Mouse (Mus musculus) 416B (cell line): ENCODE results near the gene St3gal5.

ENCODE experiments used
- DNase-seq: peaks from one replicate; pipeline ENCODE4 v3.0.0; 2011; ENCODE audit warnings: low read depth

Gene St3gal5

DNA sequence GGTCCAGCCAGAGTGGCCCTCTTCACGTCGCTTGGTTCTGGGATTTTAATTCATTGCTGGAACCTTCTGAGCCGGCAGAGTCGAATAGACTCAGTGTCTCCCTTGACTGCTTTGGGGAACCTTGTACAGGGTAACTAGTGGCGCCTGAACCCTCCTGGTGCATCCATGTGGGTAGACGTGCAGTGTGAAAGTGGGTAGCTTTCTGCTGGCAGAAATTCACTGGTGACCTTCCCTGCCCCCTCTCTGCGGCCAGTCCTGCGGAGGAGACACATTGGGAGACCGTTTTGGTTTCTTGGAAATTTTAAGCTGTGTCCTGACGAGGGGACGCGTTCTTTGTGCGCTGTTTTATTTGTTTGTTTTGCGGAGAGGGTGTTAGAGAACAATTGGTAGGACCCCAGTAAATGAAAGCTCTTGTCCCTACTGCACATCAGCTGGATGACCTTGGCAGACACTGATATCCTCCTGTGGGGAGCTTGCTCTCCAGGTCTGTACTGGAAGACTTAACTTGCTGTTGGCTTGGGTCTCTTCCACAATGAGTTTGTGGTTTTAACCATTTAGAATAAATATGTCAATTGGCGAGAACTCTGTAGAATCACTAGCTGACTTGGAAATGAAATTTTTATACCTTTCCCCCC lies 746 bp downstream of the St3gal5 start:
- no peak for DNase-seq

GRCm38 (mm10) chr6:72098691-72099090 lies 1.3 kb downstream of the St3gal5 start:
- DNase-seq, result peak; percentile 28

- DNase-seq, result no peak
Measured at GRCm38 (mm10) chr6:72099281-72099680, 1.9 kb downstream of the St3gal5 start.

DNA sequence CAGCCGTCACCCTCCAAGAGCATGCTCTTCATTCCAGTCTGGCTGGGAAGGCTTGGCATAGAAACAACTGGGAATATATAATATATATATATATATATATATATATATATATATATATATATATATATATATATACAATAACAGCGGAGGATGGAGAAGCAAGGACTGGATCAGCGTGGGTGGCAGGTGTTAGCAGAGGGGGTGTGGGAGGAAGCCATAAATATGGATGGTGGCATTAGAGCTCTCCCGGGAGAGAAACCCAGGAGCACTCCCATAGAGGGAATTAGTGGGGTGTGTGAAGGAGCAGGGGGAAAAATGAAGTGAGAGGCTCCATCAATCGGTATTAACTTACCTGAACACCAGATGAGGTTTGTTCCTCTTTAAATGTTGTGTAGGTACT lies 2.8 kb downstream of the St3gal5 start:
- DNase-seq, result no peak

GRCm38 (mm10) chr6:72100939-72101338 lies 3.5 kb downstream of the St3gal5 start:
- no peak for DNase-seq

GRCm38 (mm10) chr6:72101386-72101785 lies 4.0 kb downstream of the St3gal5 start:
- DNase-seq, result no peak

DNA sequence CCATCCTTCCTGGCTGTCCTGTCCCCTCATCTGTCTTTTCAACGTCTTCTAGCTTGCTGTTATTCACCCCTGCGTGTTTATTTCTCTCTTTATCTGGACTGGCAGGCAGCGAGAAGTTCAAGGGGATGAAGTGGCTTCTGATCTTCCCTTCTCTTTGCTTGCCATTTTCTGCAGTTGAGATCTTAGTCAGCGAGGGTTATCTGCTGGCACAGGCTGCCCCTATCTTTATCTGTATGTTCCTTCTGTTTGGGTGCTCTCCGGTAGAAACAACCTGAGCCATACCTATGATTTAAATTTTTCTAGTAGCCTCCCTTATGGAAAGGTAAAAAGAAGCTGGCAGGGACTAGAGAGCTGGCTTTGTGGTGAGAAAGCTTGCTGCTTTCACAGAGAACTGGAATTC lies 4.7 kb downstream of the St3gal5 start:
- peak; percentile 6 for DNase-seq

DNA sequence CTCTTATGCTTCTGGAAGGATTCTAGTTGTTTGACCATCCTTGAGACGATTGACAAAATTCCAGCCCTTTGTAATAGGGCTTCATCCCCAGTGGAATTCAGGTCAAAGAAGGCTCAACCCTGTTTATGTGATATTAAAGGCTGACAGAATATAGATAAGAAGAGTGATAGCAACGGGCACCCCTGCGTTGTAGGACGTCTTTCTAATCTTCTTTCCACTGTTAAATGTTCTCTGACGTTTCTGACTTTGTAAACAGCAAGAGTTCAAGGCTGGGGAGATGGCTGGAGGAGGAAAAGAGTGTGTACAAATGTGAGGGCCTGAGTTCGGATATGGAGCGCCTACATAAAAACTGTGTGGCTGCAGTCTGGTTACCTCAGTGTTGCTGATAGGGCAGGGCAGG lies 7.1 kb downstream of the St3gal5 start:
- DNase-seq, result no peak

GRCm38 (mm10) chr6:72108941-72109892 lies 11.8 kb downstream of the St3gal5 start:
- no peak for DNase-seq

- peak; percentile 16 for DNase-seq
Measured at GRCm38 (mm10) chr6:72110577-72110976, 13.2 kb downstream of the St3gal5 start.

DNA sequence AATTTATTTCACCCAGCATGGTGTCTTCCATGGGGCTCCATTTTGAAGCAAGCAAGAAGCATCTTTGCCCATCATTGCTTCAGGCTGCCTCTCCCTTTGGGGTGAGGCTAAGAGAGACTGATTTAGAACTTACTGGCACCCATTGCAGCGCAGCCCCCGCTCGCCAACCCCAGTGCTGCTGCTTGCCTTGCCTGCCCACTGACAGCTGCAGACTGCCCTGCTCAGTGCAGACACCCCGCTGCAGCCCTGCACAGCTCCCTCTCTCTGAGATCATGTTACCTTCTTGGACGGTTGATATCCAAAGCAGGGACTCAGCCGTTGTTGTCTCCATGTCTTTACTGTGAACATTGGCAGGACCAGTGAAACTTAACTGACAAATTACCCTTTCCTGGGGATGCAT lies 15.2 kb downstream of the St3gal5 start:
- DNase-seq, result no peak

DNA sequence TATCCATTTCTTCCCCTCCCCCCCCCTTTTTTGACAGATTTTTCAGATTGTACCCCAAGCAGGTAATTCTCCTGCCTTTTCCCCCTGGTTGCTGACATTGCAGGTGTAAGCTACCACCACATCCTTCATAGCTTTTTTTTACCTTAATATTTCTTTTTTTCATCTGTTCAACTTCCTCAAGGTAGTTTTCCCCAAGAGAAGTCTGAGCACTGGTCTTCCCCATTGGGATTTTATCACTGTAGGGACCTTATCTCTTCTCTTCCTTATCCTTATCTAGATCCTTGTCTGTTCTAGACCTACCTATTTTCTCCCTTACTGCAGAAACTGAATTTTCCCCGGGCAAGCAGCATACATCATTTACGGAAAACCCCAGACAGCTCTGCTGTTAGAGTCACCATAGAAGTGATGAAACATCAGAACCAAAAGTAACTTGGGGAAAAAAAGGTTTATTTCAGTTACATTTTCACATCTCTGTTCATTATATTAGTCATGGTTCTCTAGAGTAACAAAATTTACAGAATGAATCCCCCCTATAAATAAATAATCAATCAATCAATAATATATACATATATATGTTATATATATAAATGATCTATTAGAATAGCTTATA lies 15.8 kb downstream of the St3gal5 start:
- no peak for DNase-seq

- no peak for DNase-seq
Measured at GRCm38 (mm10) chr6:72114902-72115301, 17.5 kb downstream of the St3gal5 start.

- no peak for DNase-seq
Measured at GRCm38 (mm10) chr6:72117322-72117968, 20.1 kb downstream of the St3gal5 start.

DNA sequence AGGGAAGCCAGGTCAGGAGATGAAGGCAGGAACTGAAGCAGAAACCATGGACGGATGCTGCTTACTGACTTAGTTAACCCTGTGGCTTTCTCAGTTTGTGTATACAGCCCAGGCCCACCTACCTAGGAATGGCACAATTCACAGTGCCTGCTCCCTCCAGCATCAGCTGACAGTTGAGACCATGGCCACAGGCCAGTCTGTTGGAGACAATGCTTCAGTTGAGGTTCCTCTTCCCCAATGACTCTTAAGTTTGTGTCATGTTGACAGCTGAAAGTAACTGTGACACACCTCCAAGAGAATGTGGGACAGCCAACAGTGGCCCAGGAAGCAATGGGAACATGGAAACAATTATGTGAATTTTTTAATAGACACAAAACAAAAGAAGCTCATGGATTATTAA lies 22.5 kb downstream of the St3gal5 start:
- peak; percentile 16 for DNase-seq

DNA sequence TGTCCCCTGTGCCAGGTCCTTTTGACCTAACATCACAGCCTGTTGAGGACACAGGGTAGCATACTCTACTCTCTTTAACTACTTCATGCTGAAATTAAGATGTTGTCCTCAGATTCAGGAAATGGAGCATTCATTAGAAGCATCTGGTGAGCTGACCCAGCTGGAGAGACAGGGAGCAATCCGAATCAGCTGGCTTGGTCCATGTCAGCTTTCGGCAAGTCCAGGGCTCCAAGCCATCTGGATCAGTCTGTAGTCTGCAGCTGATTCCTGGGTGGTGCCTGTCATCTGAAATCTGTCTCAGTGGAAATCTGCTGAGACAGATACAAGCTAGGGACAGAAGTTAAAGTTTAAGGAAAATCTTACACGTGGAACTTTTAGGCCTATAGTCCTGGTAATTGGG lies 23.9 kb downstream of the St3gal5 start:
- DNase-seq, result no peak

DNA sequence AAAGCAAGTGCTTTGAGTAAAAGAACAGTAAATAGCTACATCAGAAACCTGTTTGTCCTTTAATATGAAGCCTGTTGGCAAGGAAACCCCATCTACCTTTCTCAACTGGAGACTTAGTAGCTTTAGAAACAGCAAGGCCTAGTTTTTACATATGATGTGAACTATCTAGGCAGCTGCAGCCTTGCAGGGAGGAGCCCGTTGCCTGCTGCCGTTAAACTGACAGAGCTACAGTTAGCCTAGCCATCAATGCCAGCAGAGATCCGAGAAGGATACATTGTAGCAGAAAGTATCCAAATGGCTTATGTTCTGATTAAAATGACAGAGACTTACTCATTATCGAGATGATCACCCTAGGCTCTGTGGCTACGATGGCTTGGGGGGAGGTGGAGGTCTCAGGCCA lies 25.1 kb downstream of the St3gal5 start:
- no peak for DNase-seq

GRCm38 (mm10) chr6:72124315-72125103 lies 27.1 kb downstream of the St3gal5 start:
- DNase-seq, result no peak

- no peak for DNase-seq
Measured at GRCm38 (mm10) chr6:72126128-72126917, 28.9 kb downstream of the St3gal5 start.

DNA sequence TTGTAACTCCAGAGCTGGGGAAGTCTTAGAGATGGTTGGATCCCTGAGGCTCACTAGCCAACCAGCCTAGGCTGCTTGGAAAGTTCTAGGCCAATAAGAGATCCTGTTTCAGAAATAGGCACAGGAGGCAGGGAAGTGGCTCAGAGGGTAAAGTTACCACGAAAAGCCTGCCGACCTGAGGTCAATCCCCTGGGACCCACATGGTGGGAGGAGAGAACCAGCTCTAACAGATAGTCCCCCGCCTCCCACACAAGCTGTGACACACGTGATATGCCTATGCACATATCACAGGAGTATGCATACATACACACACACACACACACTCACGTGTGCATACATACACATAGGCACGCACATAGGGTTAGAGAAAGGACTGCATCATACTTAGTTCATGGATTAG lies 32.7 kb downstream of the St3gal5 start:
- DNase-seq, result no peak
